Mouse (Mus musculus) heart, embryonic 14.5 days (tissue): ENCODE measurements around the gene Taar7a. TPM values are rescaled to one million over a fixed set of nuclear protein-coding genes. Genes with fewer than 3 reads are reported as not detected.

Experiments
- ATAC-seq: fragments of 200-750 bp; cut with Nextera tagmentation; 2 replicates; pipeline ENCODE4 v1.8.0; 2017; ENCODE audit warnings: low read depth, moderate TSS enrichment; ENCODE audit not compliant: insufficient number of reproducible peaks, insufficient read depth, low FRiP score
- H3K27ac ChIP-seq, 2 experiments: fragments of 200-500 bp in 1 of 2; fragments of 300-500 bp in 1 of 2; sonication (generic) in 1 of 2; replicated peaks in 1 of 2; 2 replicates each; pipeline ENCODE4 v1.5.1; 2012 to 2014; ENCODE audit warnings: low read depth in 2 of 2, low read length in 2 of 2, control low read depth in 1 of 2, mild to moderate bottlenecking in 1 of 2, mixed read lengths in 1 of 2; ENCODE audit not compliant: control insufficient read depth in 1 of 2, insufficient read depth in 1 of 2
- H3K27me3 ChIP-seq: fragments of 300-500 bp; sonication (generic); 2 replicates; pipeline ENCODE4 v1.6.1; 2014; ENCODE audit warnings: mild to moderate bottlenecking, low read length, control low read depth; ENCODE audit not compliant: control insufficient read depth, insufficient read depth
- H3K36me3 ChIP-seq: fragments of 300-500 bp; sonication (generic); 2 replicates; pipeline ENCODE4 v1.6.1; 2014; ENCODE audit warnings: mild to moderate bottlenecking, control low read depth, low read length, mixed read lengths; ENCODE audit not compliant: control insufficient read depth, insufficient read depth
- H3K4me1 ChIP-seq, 2 experiments: fragments of 200-500 bp in 1 of 2; fragments of 300-500 bp in 1 of 2; sonication (generic) in 1 of 2; 2 replicates each; pipeline ENCODE4 v1.6.1; 2012 to 2014; ENCODE audit warnings: low read length in 2 of 2, control low read depth in 1 of 2, mixed read lengths in 1 of 2; ENCODE audit not compliant: control insufficient read depth in 2 of 2, insufficient read depth in 2 of 2
- H3K4me2 ChIP-seq: fragments of 300-500 bp; sonication (generic); 2 replicates; pipeline ENCODE4 v1.6.1; 2014; ENCODE audit warnings: mild to moderate bottlenecking, low read length
- H3K4me3 ChIP-seq, 2 experiments: fragments of 200-500 bp in 1 of 2; fragments of 300-500 bp in 1 of 2; sonication (generic) in 1 of 2; 2 replicates each; pipeline ENCODE4 v1.5.1; 2012 to 2014; ENCODE audit warnings: low read length in 2 of 2, mild to moderate bottlenecking in 2 of 2, control low read depth in 1 of 2, low read depth in 1 of 2, moderate library complexity in 1 of 2; ENCODE audit not compliant: control insufficient read depth in 1 of 2, insufficient read depth in 1 of 2
- H3K9ac ChIP-seq: fragments of 300-500 bp; sonication (generic); 2 replicates; pipeline ENCODE4 v1.6.1; 2014; ENCODE audit warnings: mild to moderate bottlenecking, low read length
- H3K9me3 ChIP-seq: fragments of 300-500 bp; sonication (generic); 2 replicates; pipeline ENCODE4 v1.6.1; 2016; ENCODE audit warnings: low read length, control low read depth; ENCODE audit not compliant: control insufficient read depth
- WGBS: fragments of 180-500 bp; shearing (Covaris S2); extraction: QIAGEN DNeasy Blood & Tissue Kit; methylation state at CpG from one replicate; pipeline ENCODE4 v1.1.7; 2014; 5-methylcytosine and 5-hydroxymethylcytosine counted together
- polyA plus RNA-seq: library from polyadenylated mRNA; unstranded; fragments of >200 nt; fragmentation: Nextera tagmentation; extraction: Ambion mirVana; gene quantifications from 2 replicates; pipeline ENCODE4 v1.2.1, GENCODE M21; 2014

Taar7a gene
- polyA plus RNA-seq, 1 experiment from 2014 or later = not detected

DNA sequence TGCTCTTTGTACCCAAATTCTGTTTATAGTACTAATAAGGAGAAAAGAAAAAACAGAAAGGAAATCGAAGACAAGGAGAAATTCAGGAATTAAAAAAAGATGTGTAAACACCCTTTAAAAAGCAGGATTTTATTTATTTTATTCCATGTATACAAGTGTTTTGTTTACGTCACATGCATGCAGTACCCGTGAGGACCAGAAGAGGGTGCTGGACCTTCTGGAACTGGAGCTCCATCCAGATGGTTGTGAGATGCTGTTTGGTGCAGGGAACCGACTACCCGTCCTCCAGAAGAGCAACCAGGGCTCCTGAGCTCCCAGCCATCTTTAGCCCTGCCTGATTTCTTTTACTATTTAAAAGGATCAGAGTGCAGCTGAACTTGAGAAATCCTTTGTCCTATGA, 50.8 kb downstream of the Taar7a start:
- Histone ChIP-seq H3K4me3 (no peak overlapping the region), H3K36me3 (no peaks in the 10 kb centered on the region), H3K4me1 (no peaks in the 10 kb centered on the region), H3K9ac (no peak overlapping the region), H3K27ac (no peak overlapping the region), H3K4me2 (no peak overlapping the region), H3K9me3 (no peaks in the 10 kb centered on the region), H3K27me3 (no peaks in the 10 kb centered on the region)
- ATAC-seq = no peak
- 68% methylated on average over 5 of the region's 5 CpGs for WGBS

Other genes starting within 250 kb of the Taar7a start
- 113 and 122 TPM in 2 replicates for gene Rps12, start 206.2 kb downstream of the Taar7a start, polyA plus RNA-seq
- 9.3 and 11.4 TPM in 2 replicates for gene Slc18b1, start 196.5 kb downstream of the Taar7a start, polyA plus RNA-seq
- gene Vnn3, start 142.0 kb downstream of the Taar7a start, polyA plus RNA-seq = 0.15 and 0.43 TPM in 2 replicates
- 3.7 and 4.5 TPM in 2 replicates for gene Vnn1, start 98.8 kb downstream of the Taar7a start, polyA plus RNA-seq
- gene Taar1, start 73.1 kb downstream of the Taar7a start, polyA plus RNA-seq = not detected in 2 replicates
- not detected in 2 replicates for gene Taar2, start 54.9 kb downstream of the Taar7a start, polyA plus RNA-seq
- not detected in 2 replicates for gene Taar3, start 43.9 kb downstream of the Taar7a start, polyA plus RNA-seq
- not detected in 2 replicates for gene Taar4, start 33.0 kb downstream of the Taar7a start, polyA plus RNA-seq
- not detected in 2 replicates for gene Taar5, start 22.8 kb downstream of the Taar7a start, polyA plus RNA-seq
- gene Taar6, start 7.8 kb downstream of the Taar7a start, polyA plus RNA-seq = not detected in 2 replicates
- not detected in 2 replicates for gene Taar7b, start 6.5 kb upstream of the Taar7a start, polyA plus RNA-seq
- gene Taar7d, start 33.7 kb upstream of the Taar7a start, polyA plus RNA-seq = not detected in 2 replicates
- gene Taar7e, start 44.1 kb upstream of the Taar7a start, polyA plus RNA-seq = not detected in 2 replicates
- not detected in 2 replicates for gene Taar7f, start 56.0 kb upstream of the Taar7a start, polyA plus RNA-seq
- gene Taar8a, start 83.0 kb upstream of the Taar7a start, polyA plus RNA-seq = not detected in 2 replicates
- not detected in 2 replicates for gene Taar8b, start 98.8 kb upstream of the Taar7a start, polyA plus RNA-seq
- not detected in 2 replicates for gene Taar8c, start 108.4 kb upstream of the Taar7a start, polyA plus RNA-seq
- not detected in 2 replicates for gene Taar9, start 116.1 kb upstream of the Taar7a start, polyA plus RNA-seq
- gene Stx7, start 155.8 kb upstream of the Taar7a start, polyA plus RNA-seq = 87.4 and 91.7 TPM in 2 replicates
- gene Moxd1, start 230.0 kb upstream of the Taar7a start, polyA plus RNA-seq = 9.1 and 10.4 TPM in 2 replicates